Comparison of ENCODE assay signal across 21 mouse cellular contexts in the genomic region with DNA sequence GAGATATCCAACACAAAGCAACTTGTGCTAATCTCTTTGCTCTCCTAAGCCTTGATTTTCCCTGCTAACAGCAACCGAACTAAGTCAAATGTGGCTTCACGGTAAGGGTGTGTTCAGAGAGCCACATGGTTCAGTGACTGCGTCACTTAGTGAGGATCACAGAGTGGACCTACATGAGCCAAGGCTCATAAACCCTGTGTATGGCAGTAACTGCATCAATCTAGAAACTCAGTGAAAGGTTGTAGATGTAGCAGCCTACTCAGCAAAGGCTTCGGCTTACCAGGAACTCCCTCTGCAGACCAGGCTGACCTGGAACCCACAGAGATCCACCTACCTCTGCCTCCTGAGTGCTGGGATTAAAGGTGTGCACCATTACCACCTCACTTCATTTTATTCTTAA.
DNase-seq lines count a peak whose midpoint lies in the region; ATAC-seq lines count a peak whose summit lies in the region.
"Had no signal": no experiment of that assay in that cellular context is flagged by ENCODE, and none has a peak within 500 bp of the region (broad histone marks: within the 10 kb centered on the region; RNA-seq: fewer than 3 reads in every experiment).

No protein-coding gene starts in this region.

- no peaks in the 10 kb centered on the region for H3K36me3 ChIP-seq in kidney, embryonic 14.5 days (ENCODE audit: control insufficient read depth, insufficient read depth, low read length)
- H3K36me3 ChIP-seq in kidney, embryonic 16.5 days (ENCODE audit: insufficient read depth, low read length) = no peaks in the 10 kb centered on the region
- H3K36me3 ChIP-seq: embryonic facial prominence, embryonic 13.5 days; embryonic facial prominence, embryonic 15.5 days; forebrain, embryonic 10.5 days; forebrain, embryonic 12.5 days had no signal

- no peak overlapping the region for H3K27ac ChIP-seq in kidney, embryonic 14.5 days (ENCODE audit: low read depth, low read length)
- H3K27ac ChIP-seq in kidney, embryonic 16.5 days (ENCODE audit: low read length) = no peak overlapping the region
- H3K27ac ChIP-seq: embryonic facial prominence, embryonic 13.5 days; embryonic facial prominence, embryonic 15.5 days; forebrain, embryonic 10.5 days; forebrain, embryonic 12.5 days had no signal

- no peaks in the 10 kb centered on the region for H3K27me3 ChIP-seq in kidney, embryonic 14.5 days (ENCODE audit: control insufficient read depth, insufficient read depth, low read length)
- no peaks in the 10 kb centered on the region for H3K27me3 ChIP-seq in kidney, embryonic 16.5 days (ENCODE audit: insufficient read depth, low read length)
- H3K27me3 ChIP-seq: embryonic facial prominence, embryonic 13.5 days; embryonic facial prominence, embryonic 15.5 days; forebrain, embryonic 12.5 days had no signal

- peak; percentile 49; the same call in 1 of the 2 replicates for ATAC-seq in kidney, embryonic 14.5 days (ENCODE audit: low FRiP score, low TSS enrichment)
- ATAC-seq in kidney, embryonic 16.5 days (ENCODE audit: low FRiP score, low TSS enrichment) = peak; percentile 75; the same call in 1 of the 2 replicates
- ATAC-seq: forebrain, embryonic 14.5 days; forebrain, embryonic 16.5 days had no signal

- H3K4me1 ChIP-seq in kidney, embryonic 14.5 days (ENCODE audit: control insufficient read depth, insufficient read depth, low read length) = no peaks in the 10 kb centered on the region
- H3K4me1 ChIP-seq in kidney, embryonic 16.5 days (ENCODE audit: insufficient read depth, low read length) = no peaks in the 10 kb centered on the region
- H3K4me1 ChIP-seq: embryonic facial prominence, embryonic 13.5 days; embryonic facial prominence, embryonic 15.5 days had no signal

- H3K4me2 ChIP-seq in kidney, embryonic 14.5 days (replicated peaks; ENCODE audit: low read depth, low read length) = no peak overlapping the region
- H3K4me2 ChIP-seq in kidney, embryonic 16.5 days (replicated peaks; ENCODE audit: low read depth, low read length) = no peak overlapping the region
- H3K4me2 ChIP-seq: embryonic facial prominence, embryonic 13.5 days; embryonic facial prominence, embryonic 15.5 days; forebrain, embryonic 12.5 days had no signal

- WGBS in kidney, embryonic 14.5 days = 52% methylated on average over 4 of the region's 4 CpGs
- 55% methylated on average over 4 of the region's 4 CpGs for WGBS in kidney, embryonic 16.5 days

- no peak overlapping the region for H3K9ac ChIP-seq in kidney, embryonic 14.5 days (ENCODE audit: low read depth, low read length)
- H3K9ac ChIP-seq in kidney, embryonic 16.5 days (replicated peaks; ENCODE audit: low read length) = no peak overlapping the region
- H3K9ac ChIP-seq: embryonic facial prominence, embryonic 13.5 days; embryonic facial prominence, embryonic 15.5 days; forebrain, embryonic 12.5 days had no signal

- no peaks in the 10 kb centered on the region for H3K9me3 ChIP-seq in kidney, embryonic 14.5 days (ENCODE audit: control insufficient read depth, low read length)
- no peaks in the 10 kb centered on the region for H3K9me3 ChIP-seq in kidney, embryonic 16.5 days (ENCODE audit: low read length)
- H3K9me3 ChIP-seq: embryonic facial prominence, embryonic 13.5 days; embryonic facial prominence, embryonic 15.5 days; forebrain, embryonic 10.5 days; forebrain, embryonic 12.5 days had no signal

- DNase-seq in kidney, adult 8-10 months = no peak
- DNase-seq in kidney, postnatal 36 days = no peak
- DNase-seq: adrenal gland, adult 2 months; adrenal gland, postnatal 10 days; adrenal gland, postnatal 25 days; cerebellum, adult 11 months; cerebellum, adult 18-20 months; cerebellum, adult 8-10 months; cerebellum, adult 9-11 months; cerebellum, postnatal 14 days; cerebellum, postnatal 36 days; embryo, embryonic 11 days had no signal

- no peak overlapping the region for H3K4me3 ChIP-seq in kidney, embryonic 14.5 days (ENCODE audit: low read length)
- H3K4me3 ChIP-seq in kidney, embryonic 16.5 days (ENCODE audit: low read length) = no peak overlapping the region
- H3K4me3 ChIP-seq: embryonic facial prominence, embryonic 13.5 days; embryonic facial prominence, embryonic 15.5 days; erythroblast, embryonic 14.5 days; forebrain, embryonic 10.5 days; forebrain, embryonic 12.5 days had no signal
